Mouse (Mus musculus) kidney, postnatal 0 days (tissue): ENCODE measurements at regions not wholly inside any gene's neighbourhood (a gene's known extent, or its start where the extent isn't known, plus 50 kb on each side); places are given as distances from the start of the nearest gene placed in this dataset.

Experiments
- ATAC-seq: fragments of 200-750 bp; cut with Nextera tagmentation; replicated peaks from 2 replicates; pipeline ENCODE4 v1.8.0; 2017; ENCODE audit warnings: low read depth, moderate number of reproducible peaks, moderate TSS enrichment, moderate library complexity; ENCODE audit not compliant: low FRiP score
- DNase-seq: peaks from one replicate; pipeline ENCODE4 v3.0.0-alpha.2; 2016; ENCODE audit warnings: low spot score
- H3K27ac ChIP-seq: fragments of 300-500 bp; sonication (generic); 2 replicates; pipeline ENCODE4 v1.5.1; 2014; ENCODE audit warnings: mild to moderate bottlenecking
- H3K27me3 ChIP-seq: fragments of 300-500 bp; sonication (generic); 2 replicates; pipeline ENCODE4 v1.6.1; 2014; ENCODE audit warnings: low read length, mixed read lengths; ENCODE audit not compliant: insufficient read depth
- H3K36me3 ChIP-seq: fragments of 300-500 bp; sonication (generic); 2 replicates; pipeline ENCODE4 v1.6.1; 2014; ENCODE audit warnings: low read length, mixed read lengths; ENCODE audit not compliant: insufficient read depth
- H3K4me1 ChIP-seq: fragments of 300-500 bp; sonication (generic); replicated peaks from 2 replicates; pipeline ENCODE4 v1.6.1; 2014; ENCODE audit warnings: antibody characterized with exemption, low read length, mixed read lengths; ENCODE audit not compliant: insufficient read depth
- H3K4me2 ChIP-seq: fragments of 300-500 bp; sonication (generic); 2 replicates; pipeline ENCODE4 v1.6.1; 2014; ENCODE audit warnings: mild to moderate bottlenecking, low read length, moderate library complexity, mixed read lengths
- H3K4me3 ChIP-seq: fragments of 300-500 bp; sonication (generic); replicated peaks from 2 replicates; pipeline ENCODE4 v1.5.1; 2014; ENCODE audit warnings: low read depth, low read length
- H3K9ac ChIP-seq: fragments of 300-500 bp; sonication (generic); 2 replicates; pipeline ENCODE4 v1.6.1; 2014; ENCODE audit warnings: low read depth, low read length
- H3K9me3 ChIP-seq: fragments of 300-500 bp; sonication (generic); replicated peaks from 2 replicates; pipeline ENCODE4 v1.6.1; 2016; ENCODE audit warnings: low read length, inconsistent platforms, mixed read lengths
- CTCF ChIP-seq: IDR thresholded peaks from 2 replicates; pipeline ENCODE4 v1.5.1; 2016; ENCODE audit warnings: antibody characterized with exemption, low read depth, mild to moderate bottlenecking, moderate library complexity
- WGBS: fragments of 180-500 bp; shearing (Covaris S2); extraction: QIAGEN DNeasy Blood & Tissue Kit; methylation state at CpG from one replicate; pipeline ENCODE4 v1.1.7; 2014; 5-methylcytosine and 5-hydroxymethylcytosine counted together

- Histone ChIP-seq H3K36me3 (no peaks in the 10 kb centered on the region), H3K9me3 (no peaks in the 10 kb centered on the region), H3K9ac (no peak overlapping the region), H3K27ac (no peak overlapping the region), H3K4me1 (no peaks in the 10 kb centered on the region), H3K4me2 (no peak overlapping the region), H3K27me3 (no peaks in the 10 kb centered on the region), H3K4me3 (no peak overlapping the region)
- no peak for DNase-seq
- TF ChIP-seq CTCF, result no peak
- WGBS, result 60% methylated on average over 4 of the region's 4 CpGs
- ATAC-seq, result no peak
Observed at GRCm38 (mm10) chr4:127533726-127534125, 175.7 kb upstream of the Gjb5 start.

DNA sequence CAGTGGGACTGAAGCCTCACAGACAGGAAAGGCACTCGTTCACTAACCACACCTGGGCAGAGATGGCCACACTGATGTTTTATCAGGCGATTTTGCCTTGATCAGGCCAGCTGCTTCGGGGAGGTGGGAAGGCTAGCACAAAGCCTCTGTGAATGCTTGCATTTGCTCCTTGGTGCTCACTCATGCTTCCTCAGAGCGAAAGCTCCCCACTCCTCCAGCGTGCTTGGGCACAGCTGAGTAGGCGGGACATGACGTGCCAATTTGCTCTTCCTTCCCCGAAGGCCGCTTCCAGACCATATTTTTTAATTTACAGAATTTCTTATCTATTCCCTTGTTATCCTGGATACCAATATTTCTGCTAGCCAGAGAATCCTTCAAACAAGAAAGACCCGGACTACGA lies 172.8 kb upstream of the Gjb5 start:
- no peak overlapping the region for H3K27ac ChIP-seq
- no peak overlapping the region for H3K9ac ChIP-seq
- TF ChIP-seq CTCF, result no peak
- ATAC-seq, result no peak
- WGBS, result 81% methylated on average over 11 of the region's 11 CpGs
- no peak overlapping the region for H3K4me3 ChIP-seq
- no peaks in the 10 kb centered on the region for H3K36me3 ChIP-seq
- DNase-seq, result no peak
- H3K27me3 ChIP-seq, result no peaks in the 10 kb centered on the region
- H3K4me1 ChIP-seq, result no peaks in the 10 kb centered on the region
- no peak overlapping the region for H3K4me2 ChIP-seq
- H3K9me3 ChIP-seq, result no peaks in the 10 kb centered on the region

GRCm38 (mm10) chr4:127522151-127522550 lies 164.2 kb upstream of the Gjb5 start:
- Histone ChIP-seq H3K27me3 (no peaks in the 10 kb centered on the region), H3K27ac (no peak overlapping the region), H3K4me3 (no peak overlapping the region), H3K9ac (no peak overlapping the region), H3K36me3 (no peaks in the 10 kb centered on the region), H3K9me3 (no peaks in the 10 kb centered on the region), H3K4me2 (no peak overlapping the region), H3K4me1 (no peaks in the 10 kb centered on the region)
- no peak for ATAC-seq
- DNase-seq, result no peak
- no peak for TF ChIP-seq CTCF
- WGBS, result 94% methylated on average over 2 of the region's 2 CpGs

DNA sequence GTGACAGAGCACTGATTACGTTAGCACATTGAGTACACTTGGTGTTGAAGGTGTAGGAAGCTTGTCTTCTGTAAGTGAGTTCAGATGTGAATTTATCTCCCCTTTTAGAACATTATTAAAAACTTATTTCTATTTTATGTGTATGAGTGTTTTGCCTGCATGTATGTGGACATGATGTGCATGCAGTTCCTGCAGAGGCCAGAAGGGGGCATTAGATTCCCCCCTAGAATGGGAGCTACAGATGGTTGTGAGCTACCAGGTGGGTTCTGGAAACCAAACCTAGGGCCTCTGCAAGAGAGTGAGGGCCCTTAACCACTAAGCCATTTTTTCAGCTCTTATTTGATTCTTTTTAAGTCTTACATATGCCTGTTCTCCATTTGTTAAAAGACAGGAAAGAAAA lies 160.0 kb upstream of the Gjb5 start:
- Histone ChIP-seq H3K4me2 (no peak overlapping the region), H3K9ac (no peak overlapping the region), H3K27me3 (no peaks in the 10 kb centered on the region), H3K4me3 (no peak overlapping the region), H3K27ac (no peak overlapping the region), H3K9me3 (no peaks in the 10 kb centered on the region), H3K4me1 (no peaks in the 10 kb centered on the region), H3K36me3 (no peaks in the 10 kb centered on the region)
- TF ChIP-seq CTCF, result peak; percentile 48
- WGBS, result 97% methylated on average over 1 of the region's 1 CpGs
- ATAC-seq (no peak), DNase-seq (no peak)

GRCm38 (mm10) chr4:127517539-127517938 lies 159.6 kb upstream of the Gjb5 start:
- no peak for ATAC-seq

DNA sequence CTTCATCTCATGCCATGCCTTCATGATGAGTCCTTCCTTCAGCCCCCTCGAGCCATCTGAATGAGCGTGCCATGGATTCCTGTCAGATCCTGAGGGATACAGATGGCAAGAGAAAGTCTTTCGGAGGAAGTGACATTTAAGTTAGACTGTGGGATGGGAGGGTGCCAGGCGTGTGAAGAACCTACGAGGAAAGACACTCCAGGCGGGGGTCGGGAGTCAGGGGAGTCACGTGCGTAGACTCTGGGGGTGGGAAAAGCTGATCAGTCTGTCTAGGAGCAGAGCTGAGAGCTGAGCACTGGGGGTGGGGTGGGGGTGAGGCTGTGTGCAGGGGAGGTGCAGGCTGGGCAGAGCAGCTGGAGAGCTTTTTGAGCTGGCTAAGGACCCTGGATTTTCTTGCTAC lies 152.0 kb upstream of the Gjb5 start:
- TF ChIP-seq CTCF, result no peak
- Histone ChIP-seq H3K9me3 (no peaks in the 10 kb centered on the region), H3K9ac (no peak overlapping the region), H3K36me3 (no peaks in the 10 kb centered on the region), H3K27ac (no peak overlapping the region), H3K4me1 (no peaks in the 10 kb centered on the region), H3K4me3 (no peak overlapping the region), H3K27me3 (no peaks in the 10 kb centered on the region), H3K4me2 (no peak overlapping the region)
- WGBS, result 68% methylated on average over 9 of the region's 9 CpGs
- DNase-seq (no peak), ATAC-seq (no peak)

More at GRCm38 (mm10) chr4:127517539-127517938, 159.6 kb upstream of the Gjb5 start:
- Histone ChIP-seq H3K9me3 (no peaks in the 10 kb centered on the region), H3K27ac (no peak overlapping the region), H3K9ac (no peak overlapping the region), H3K4me1 (no peaks in the 10 kb centered on the region), H3K36me3 (no peaks in the 10 kb centered on the region), H3K4me2 (no peak overlapping the region), H3K27me3 (no peaks in the 10 kb centered on the region), H3K4me3 (no peak overlapping the region)
- no peak for TF ChIP-seq CTCF
- WGBS, result 65% methylated on average over 7 of the region's 7 CpGs
- no peak for DNase-seq

- no peaks in the 10 kb centered on the region for H3K36me3 ChIP-seq
- no peak for TF ChIP-seq CTCF
- H3K4me1 ChIP-seq, result no peaks in the 10 kb centered on the region
- H3K9me3 ChIP-seq, result no peaks in the 10 kb centered on the region
- DNase-seq, result no peak
- no peak overlapping the region for H3K4me2 ChIP-seq
- WGBS, result 76% methylated on average over 6 of the region's 6 CpGs
- no peak overlapping the region for H3K4me3 ChIP-seq
- H3K9ac ChIP-seq, result no peak overlapping the region
- no peaks in the 10 kb centered on the region for H3K27me3 ChIP-seq
- no peak for ATAC-seq
- H3K27ac ChIP-seq, result no peak overlapping the region
Observed at GRCm38 (mm10) chr4:127502621-127503020, 144.6 kb upstream of the Gjb5 start.
